Mouse (Mus musculus) layer of hippocampus, adult 2 months (tissue): Measurements from ENCODE around the gene Abca4. TPM values are rescaled to one million over a fixed set of nuclear protein-coding genes. Genes with fewer than 3 reads are reported as not detected.
A peak's percentile ranks its signal among the peaks of the same experiment; 100 is the strongest.

Source experiments
- DNase-seq, 2 experiments: peaks; one replicate each; pipeline ENCODE4 v3.0.0; 2022; ENCODE audit warnings: low spot score in 2 of 2
- H3K27ac ChIP-seq: fragments of 200-600 bp; 2 replicates; pipeline ENCODE4 v1.8.1; 2022
- H3K4me3 ChIP-seq: fragments of 200-600 bp; 2 replicates; pipeline ENCODE4 v1.8.1; 2022; ENCODE audit warnings: mild to moderate bottlenecking
- CTCF ChIP-seq: fragments of 200-600 bp; conservative IDR thresholded peaks from 2 replicates; pipeline ENCODE4 v1.8.1; 2022; ENCODE audit warnings: antibody characterized with exemption, mild to moderate bottlenecking, moderate library complexity
- total RNA-seq, 2 experiments: library from RNA; stranded (reverse); gene quantifications; 2 replicates each; pipeline ENCODE4 v1.2.3; 2021

Abca4 gene
- total RNA-seq, 2 experiments from 2014 or later = 0.96 to 1.7 TPM

DNA sequence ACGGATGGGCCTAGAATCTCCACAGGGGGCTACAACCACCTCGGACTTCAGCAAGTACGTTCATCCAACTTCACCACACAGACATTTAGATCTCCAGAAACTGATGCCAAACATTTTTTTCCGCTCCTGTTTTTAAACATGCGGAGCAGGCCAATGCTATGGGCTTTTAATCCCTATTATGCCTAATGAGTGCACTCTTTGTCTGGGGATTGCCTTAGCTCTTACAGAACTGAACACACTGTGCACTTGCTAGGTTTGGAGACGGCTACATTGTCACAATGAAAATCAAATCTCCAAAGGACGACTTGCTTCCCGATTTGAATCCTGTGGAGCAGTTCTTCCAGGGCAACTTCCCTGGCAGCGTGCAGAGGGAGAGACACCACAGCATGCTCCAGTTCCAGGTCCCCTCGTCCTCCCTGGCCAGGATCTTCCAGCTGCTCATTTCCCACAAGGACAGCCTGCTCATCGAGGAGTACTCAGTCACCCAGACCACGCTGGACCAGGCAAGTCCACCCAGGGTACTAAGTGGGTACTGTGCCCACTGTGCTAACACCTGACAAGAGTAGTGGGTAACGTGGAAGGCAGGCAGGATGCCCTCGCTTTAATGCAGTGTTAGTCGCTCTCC lies 129.4 kb downstream of the Abca4 start:
- DNase-seq = no peak
- no peak for TF ChIP-seq CTCF
- H3K27ac ChIP-seq = no peak overlapping the region

DNA sequence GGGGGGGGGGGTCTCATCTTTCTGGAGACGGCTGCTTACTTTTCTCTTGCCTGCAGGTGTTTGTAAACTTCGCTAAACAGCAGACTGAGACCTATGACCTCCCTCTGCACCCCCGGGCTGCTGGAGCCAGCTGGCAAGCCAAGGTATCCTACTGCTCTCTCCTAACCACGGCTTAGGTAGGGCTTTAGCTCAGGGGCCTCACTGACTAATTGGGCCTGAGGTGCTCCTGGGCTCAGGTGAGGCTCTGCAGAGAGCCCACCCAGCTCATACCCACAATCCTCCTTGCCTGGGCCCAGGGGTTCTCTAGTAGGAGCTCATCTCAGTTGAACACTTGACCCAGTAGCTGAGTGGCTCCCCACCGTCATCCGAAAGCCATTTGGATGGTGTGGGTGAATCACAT lies 131.8 kb downstream of the Abca4 start:
- DNase-seq = no peak
- H3K27ac ChIP-seq = no peak overlapping the region
- no peak for TF ChIP-seq CTCF
- H3K4me3 ChIP-seq = no peak overlapping the region

More for the DNA sequence above, 129.4 kb downstream of the Abca4 start:
- no peak overlapping the region for H3K4me3 ChIP-seq

DNA sequence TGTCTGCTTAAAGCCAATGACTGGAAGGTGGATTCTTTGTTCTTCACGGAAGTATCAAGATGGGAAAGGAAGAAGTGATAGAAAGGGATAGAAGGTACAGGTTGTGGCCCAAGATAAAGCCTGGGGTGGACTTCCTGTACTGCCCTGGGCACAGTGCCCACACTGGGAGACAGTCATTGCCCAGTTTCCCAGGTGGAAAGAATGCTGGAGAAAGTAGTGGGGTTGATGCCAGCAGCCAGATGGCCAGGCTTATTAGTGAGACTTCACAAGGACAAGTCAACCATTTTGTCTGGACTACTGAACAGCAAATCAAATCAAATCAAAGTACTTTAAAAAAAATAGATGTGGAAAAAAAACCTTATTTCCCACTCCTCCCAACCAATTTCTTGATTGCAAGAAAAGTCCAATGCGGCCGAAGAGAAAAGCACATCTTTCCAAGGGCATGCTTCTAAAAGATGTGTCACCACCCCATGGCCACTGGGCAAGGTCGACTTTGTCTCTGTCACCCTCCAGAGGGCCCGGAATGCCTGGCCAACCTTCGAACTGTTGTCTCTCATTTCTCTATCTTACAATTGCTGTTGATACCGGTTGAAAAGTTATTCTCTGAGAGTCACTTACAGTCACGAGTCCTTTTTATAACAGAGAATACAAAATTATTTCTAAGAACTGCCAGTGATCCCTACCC lies 132.6 kb downstream of the Abca4 start:
- Histone ChIP-seq H3K4me3 (no peak overlapping the region), H3K27ac (no peak overlapping the region)
- no peak for TF ChIP-seq CTCF
- no peak for DNase-seq

DNA sequence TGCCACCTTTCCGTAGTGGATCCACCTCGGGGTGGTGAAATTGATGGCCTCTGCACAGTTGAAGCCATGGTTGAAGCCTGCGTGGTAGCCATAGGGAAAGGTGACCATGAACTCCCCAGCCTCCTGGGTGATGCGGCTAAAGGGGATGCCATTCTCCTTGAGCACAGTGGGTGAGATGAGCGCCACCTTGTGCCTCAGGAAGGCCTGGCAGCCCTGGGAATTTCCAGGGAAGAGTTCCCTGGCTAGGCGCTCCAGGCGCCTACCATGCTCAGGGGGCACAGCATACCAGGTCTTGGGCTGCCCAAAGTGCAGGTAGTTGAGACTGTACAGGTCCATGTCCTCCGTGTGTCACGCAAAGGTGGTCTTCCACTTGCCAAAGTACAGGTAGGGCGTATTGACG lies 139.9 kb downstream of the Abca4 start:
- TF ChIP-seq CTCF = peak; percentile 55
- Histone ChIP-seq H3K4me3 (no peak overlapping the region), H3K27ac (no peak overlapping the region)
- DNase-seq = no peak

DNA sequence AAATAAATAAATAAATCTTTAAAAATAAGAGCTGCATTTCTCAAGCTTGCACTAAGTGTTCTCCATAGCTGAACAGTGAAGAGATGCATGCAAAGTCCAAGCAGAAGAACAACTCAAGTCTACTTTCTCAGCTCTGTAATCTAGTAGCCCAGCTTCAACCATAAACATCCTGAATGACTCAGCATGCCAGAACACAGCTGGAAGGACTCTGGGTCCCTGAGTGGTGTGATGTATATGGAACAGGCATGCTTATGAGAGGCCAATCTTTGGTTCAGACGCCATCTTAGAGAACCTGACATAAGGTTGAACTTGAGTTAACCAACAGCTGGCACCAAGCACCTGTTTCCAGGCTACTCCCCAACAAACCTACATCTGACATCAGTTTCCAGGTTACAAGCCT lies 142.7 kb downstream of the Abca4 start:
- no peak for TF ChIP-seq CTCF
- no peak overlapping the region for H3K4me3 ChIP-seq
- no peak for DNase-seq
- H3K27ac ChIP-seq = no peak overlapping the region

DNA sequence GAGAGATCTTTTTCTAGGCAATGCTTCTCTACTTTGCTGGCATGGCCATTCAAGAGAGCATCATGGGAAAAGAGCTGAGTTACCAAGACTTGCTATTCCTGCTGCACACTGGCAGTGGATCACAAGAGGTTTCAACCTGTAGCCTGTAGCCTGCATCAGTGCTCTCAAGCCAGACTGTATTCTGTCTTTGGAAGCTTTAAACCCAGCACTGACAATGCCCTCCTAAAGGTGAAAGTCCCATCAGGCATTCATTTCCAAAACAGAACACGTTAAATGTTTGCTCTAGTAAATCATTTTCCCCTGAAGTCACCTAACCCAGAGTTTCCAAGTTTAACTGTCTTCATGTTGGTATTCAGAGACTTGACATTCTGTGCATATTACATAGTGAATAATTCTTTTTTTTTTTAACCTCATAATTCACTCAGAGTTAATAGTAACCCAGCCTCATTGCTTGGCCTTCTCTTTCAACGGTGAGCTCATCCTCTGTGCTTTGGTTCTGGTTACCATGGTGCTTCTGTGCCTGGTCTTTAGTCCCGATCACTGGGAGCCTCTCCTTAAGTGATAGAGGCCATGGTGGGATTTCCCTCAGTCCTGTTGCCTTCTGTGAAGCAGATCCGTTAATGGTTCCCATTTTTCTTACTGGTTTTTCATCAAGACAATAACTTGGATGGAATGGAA lies 152.5 kb downstream of the Abca4 start:
- Histone ChIP-seq H3K27ac (no peak overlapping the region), H3K4me3 (no peak overlapping the region)
- TF ChIP-seq CTCF = no peak
- DNase-seq = no peak

DNA sequence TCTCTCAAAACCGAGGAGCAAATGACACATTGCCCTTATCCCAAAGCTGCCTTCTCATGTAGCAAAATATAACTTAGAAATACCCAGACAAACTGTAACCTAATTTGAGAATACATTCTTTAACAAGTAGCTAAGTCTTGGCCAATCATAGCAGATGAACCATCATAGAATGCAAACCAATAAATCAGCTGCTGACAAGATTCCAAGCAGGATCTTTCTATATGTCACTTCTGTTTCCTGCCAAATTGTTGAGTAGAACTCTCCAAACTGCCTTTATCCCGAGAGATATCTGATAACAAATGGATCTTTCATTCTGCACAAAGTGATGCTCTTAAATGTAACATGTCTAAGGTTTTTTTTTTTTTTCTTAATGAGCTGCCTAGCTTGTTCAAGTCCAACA lies 154.3 kb downstream of the Abca4 start:
- no peak for TF ChIP-seq CTCF
- Histone ChIP-seq H3K4me3 (no peak overlapping the region), H3K27ac (no peak overlapping the region)
- no peak for DNase-seq

DNA sequence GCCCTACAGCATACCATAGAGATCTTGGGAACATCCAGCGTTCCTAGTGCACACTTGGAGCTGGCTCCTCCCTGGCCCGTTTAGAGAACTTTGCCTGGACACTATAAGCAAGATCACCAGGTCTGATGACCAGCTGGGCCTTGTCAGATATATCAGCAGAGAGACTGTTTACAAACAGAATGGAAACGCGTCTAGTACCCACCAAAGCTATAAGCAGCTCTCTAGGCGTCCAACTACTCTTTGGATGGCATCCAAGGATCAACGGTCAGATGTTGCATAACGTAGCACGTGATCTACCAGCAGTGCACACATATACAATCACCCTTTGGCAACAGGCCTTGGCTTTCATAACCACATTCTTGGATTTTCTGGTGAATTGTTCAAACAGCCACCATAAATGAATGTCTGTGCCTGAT lies 154.7 kb downstream of the Abca4 start:
- no peak for TF ChIP-seq CTCF
- Histone ChIP-seq H3K4me3 (no peak overlapping the region), H3K27ac (no peak overlapping the region)
- DNase-seq = no peak

DNA sequence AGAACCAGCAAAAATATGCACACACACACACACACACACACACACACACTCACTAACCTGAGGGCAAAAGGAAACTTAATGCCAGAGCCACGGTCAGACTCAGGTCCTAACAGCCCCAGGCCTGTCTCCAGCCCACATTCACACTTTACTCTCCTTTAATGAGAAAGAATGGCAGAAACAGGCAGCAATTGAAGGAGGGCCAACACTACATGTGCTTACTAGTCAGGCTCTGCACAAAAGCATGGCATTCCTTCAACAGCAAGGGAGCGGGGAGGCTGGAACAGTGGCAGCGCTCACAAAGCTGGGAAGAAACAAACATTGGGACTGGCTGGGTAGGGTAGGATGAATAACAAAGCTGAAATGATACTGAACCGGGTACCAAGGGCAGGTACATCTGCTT lies 155.4 kb downstream of the Abca4 start:
- DNase-seq = no peak
- H3K4me3 ChIP-seq = no peak overlapping the region
- no peak overlapping the region for H3K27ac ChIP-seq
- TF ChIP-seq CTCF = no peak

DNA sequence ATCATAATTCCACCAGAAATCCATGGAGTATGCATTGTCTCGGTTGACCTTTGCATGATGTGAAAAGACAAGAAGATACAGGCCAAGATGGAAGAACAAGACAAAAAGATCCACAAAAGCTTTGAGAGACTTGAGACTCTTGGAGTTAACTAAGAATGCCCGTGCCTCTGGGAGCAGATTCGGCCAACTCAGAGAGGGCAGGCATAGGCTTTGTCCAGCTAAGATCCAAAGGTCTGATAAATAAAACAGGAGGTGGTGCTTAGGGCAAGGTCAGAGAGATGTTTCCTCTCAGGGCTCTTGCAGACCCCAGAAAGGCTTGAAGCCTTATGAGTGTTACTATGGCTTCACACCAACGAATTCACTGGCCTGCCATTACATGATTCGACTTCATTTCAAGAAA lies 155.8 kb downstream of the Abca4 start:
- 0 out of 2 replicates have a peak overlapping the region, but pooled peaks have one; percentile 39 for H3K27ac ChIP-seq
- TF ChIP-seq CTCF = no peak
- DNase-seq = no peak
- H3K4me3 ChIP-seq = no peak overlapping the region

DNA sequence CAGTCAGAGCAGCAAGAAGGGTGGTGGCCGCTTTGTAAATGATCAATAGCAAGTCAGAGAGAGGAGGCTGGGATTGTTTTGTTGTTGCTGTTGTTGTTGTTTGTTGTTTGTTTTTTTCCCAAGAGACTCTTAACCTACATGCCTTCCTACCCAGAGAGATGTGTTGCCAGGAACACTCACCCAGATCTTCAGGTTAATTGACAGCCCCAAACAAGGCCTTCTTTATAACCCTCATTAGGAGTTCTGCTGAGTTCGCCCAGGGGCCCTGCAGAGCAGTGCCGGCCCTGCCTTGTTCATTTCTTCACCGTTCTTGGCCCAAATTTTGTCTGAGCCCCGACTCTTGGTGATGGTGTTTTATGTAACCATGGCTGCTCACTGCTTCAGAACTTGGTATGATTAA lies 156.2 kb downstream of the Abca4 start:
- 0 out of 2 replicates have a peak overlapping the region, but pooled peaks have one; percentile 39 for H3K27ac ChIP-seq
- H3K4me3 ChIP-seq = no peak overlapping the region
- peak in 1 of 2 experiments; percentile 11 for DNase-seq
- TF ChIP-seq CTCF = no peak

DNA sequence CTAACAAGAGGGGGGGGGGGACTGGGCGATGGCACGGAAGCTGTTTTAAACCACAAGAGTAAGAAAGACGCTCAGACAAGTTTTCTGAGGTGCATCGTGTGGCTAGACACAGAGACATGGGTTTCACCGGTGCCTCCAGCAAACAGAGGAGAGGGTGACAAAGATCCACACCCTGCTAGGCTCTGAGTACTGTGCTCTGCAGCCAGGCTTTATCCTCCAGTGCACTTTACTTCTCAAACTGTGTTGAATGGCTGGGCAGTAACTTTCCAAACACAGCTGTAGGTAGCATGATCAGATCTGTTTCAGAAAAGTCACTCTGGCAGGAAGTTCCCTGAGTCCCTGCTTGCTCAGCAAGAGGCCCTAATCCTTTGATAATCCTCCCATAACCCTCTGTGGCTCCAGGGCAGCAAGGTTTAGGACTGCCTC lies 158.1 kb downstream of the Abca4 start:
- Histone ChIP-seq H3K4me3 (no peak overlapping the region), H3K27ac (no peak overlapping the region)
- DNase-seq = no peak
- TF ChIP-seq CTCF = no peak

DNA sequence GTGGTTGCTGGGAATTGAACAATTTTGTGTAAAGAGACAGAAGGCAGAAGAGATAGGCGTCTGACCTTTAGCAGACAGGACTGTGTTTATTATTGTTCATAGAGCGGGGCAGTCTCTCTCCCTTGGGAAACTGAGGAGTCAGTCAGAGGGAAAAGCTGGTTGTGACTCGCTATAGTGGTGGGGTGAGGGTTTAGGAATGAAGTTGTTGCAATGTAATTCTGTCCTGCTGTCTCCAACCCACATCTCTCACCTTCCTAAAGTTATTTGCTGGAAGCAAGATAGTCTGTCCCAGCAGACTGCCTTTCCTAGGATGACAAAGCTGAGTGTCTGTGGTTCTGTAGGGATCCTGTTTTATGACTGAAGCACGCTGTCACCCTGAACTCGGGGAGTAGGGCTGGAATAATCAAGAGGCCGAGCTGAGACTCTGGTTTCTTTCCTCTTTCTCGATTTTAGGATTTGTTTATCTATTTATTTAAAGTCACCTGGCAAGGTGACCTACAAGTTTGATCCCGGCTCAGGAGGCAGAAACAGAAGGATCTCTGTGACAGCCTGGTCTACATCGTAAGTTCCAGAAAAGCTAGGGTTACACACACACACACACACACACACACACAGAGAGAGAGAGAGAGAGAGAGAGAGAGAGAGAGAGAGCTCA lies 159.6 kb downstream of the Abca4 start:
- H3K27ac ChIP-seq = no peak overlapping the region
- DNase-seq = no peak

More for the DNA sequence above, 159.6 kb downstream of the Abca4 start:
- no peak overlapping the region for H3K4me3 ChIP-seq
- TF ChIP-seq CTCF = no peak
